Mouse (Mus musculus) embryonic stem cell, embryonic (primary cell): ENCODE measurements at regions not wholly inside any gene's neighbourhood (a gene's known extent, or its start where the extent isn't known, plus 50 kb on each side); places are given as distances from the start of the nearest gene placed in this dataset.

Source experiments
- CTCF ChIA-PET, 4 experiments: fragments of 300-600 bp in 2 of 4; fragments of 350-600 bp in 2 of 4; sonication (Branson Sonifier 250); formaldehyde crosslinking; loops; one replicate each; lab custom pipeline; 2022; ENCODE audit warnings: inconsistent platforms in 2 of 4; lab: Charles Lee
- POLR2A ChIA-PET, 4 experiments: fragments of 300-600 bp in 2 of 4; fragments of 350-600 bp in 2 of 4; sonication (Branson Sonifier 250); formaldehyde crosslinking; loops; one replicate each; lab custom pipeline; 2022; ENCODE audit warnings: antibody characterized with exemption in 4 of 4, inconsistent platforms in 1 of 4; lab: Charles Lee

GRCm38 (mm10) chr16:25042669-25043440, 243.8 kb upstream of the Tprg start:
- CTCF ChIA-PET = interaction anchor here in 2 of 4 experiments (0.5 to 1.3 kb wide), 3 partner anchors 16 to 25 kb away, joined by 3 to 9 read pairs (median 3); no protein-coding TSS in a partner anchor

DNA sequence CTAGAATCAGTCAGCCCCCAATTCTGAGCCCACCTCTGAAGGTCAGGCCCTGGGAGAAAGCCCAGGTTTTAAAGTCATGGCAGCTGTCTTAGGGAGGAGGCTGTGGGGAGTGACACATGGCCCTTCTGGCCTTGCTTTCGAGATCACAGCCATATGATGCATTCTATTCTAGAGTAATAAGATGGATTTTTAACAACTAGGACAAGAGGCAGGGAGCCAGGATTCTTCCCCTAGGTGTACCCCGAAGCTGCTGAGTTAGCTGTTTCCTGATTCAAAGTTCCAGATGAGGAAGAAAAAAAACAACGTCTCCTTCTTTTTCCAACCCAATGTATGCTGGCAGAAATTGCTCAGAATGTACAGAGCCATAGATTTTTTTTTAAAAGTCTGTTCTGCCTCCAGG, 242.0 kb upstream of the Tprg start:
- ChIA-PET POLR2A (interaction anchor here (3.4 to 9.8 kb wide), 4 partner anchors 14 to 16 kb away, joined by 22 to 296 read pairs (median 98); no protein-coding TSS in a partner anchor), CTCF (no interaction called here)

More at GRCm38 (mm10) chr16:25042669-25043440, 243.8 kb upstream of the Tprg start:
- POLR2A ChIA-PET = interaction anchor here (0.6 to 9.8 kb wide), 12 partner anchors 8 to 1054 kb away, joined by 3 to 296 read pairs (median 6); partner anchors contain the start of genes Bcl6 (in 1 of the 4) and Gm37419 (in 1 of the 4)

DNA sequence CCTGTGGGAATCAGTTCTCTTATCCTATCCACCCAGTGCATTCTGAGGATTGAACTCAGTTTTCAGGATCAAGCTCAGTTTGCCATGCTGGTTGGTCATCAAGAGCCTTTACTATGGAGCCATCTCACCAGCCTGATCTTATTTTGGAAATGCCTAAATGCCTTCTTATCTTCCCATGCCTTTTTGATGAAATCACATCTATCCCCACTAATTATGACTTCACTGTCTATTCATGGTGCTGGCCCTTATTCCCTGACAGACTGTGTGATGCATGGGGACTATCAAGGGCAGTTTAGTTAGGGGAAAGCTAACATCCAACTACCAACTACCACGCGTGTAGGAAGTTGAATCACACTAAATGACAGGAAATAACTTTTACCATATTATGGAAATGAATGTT, 238.9 kb upstream of the Tprg start:
- CTCF ChIA-PET = no interaction called here
- POLR2A ChIA-PET = interaction anchor here in 3 of 4 experiments (0.7 to 4.0 kb wide), 4 partner anchors 8 to 12 kb away, joined by 3 to 68 read pairs (median 48); no protein-coding TSS in a partner anchor

GRCm38 (mm10) chr16:25049928-25050510, 236.6 kb upstream of the Tprg start:
- CTCF ChIA-PET = interaction anchor here in 2 of 4 experiments (1.0 to 1.2 kb wide), 2 partner anchors 8 to 18 kb away, joined by 3 read pairs; no protein-coding TSS in a partner anchor

GRCm38 (mm10) chr16:25051044-25051443, 235.6 kb upstream of the Tprg start:
- POLR2A ChIA-PET = interaction anchor here (1.0 to 5.3 kb wide), 9 partner anchors 8 to 48 kb away, joined by 4 to 69 read pairs (median 40); no protein-coding TSS in a partner anchor
- CTCF ChIA-PET = no interaction called here

More at GRCm38 (mm10) chr16:25049928-25050510, 236.6 kb upstream of the Tprg start:
- POLR2A ChIA-PET = interaction anchor here (0.6 to 5.3 kb wide), 23 partner anchors 9 to 1097 kb away, joined by 3 to 69 read pairs (median 7); no protein-coding TSS in a partner anchor

DNA sequence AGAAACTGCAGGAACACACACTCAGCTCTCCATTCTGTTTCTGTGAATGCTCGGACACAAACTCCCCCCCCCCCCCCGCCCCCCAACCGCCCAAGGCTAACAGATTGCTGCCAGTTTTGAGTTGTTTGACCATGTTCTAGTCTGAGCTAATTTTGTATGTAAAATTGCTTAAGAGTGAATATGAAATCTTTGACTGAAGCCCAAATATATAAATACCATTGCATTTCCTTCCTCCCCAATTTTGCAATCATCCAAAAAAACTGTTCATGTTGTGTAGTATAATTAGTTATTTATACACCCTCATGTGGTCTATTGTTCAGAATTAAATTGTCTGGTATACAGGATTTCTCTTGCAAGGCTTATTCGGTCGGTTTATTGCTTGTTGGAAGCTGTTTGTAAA, 234.2 kb upstream of the Tprg start:
- CTCF ChIA-PET = no interaction called here
- POLR2A ChIA-PET = interaction anchor here in 2 of 4 experiments (0.7 to 5.3 kb wide), 5 partner anchors 9 to 1827 kb away, joined by 3 to 69 read pairs (median 4); no protein-coding TSS in a partner anchor

GRCm38 (mm10) chr16:25052917-25053343, 233.7 kb upstream of the Tprg start:
- ChIA-PET POLR2A (interaction anchor here in 2 of 4 experiments (0.7 to 5.3 kb wide), 3 partner anchors 14 to 1827 kb away, joined by 4 to 69 read pairs (median 55); no protein-coding TSS in a partner anchor), CTCF (no interaction called here)

- CTCF ChIA-PET = no interaction called here
These were observed 232.3 kb upstream of the Tprg start for GRCm38 (mm10) chr16:25054304-25054703.

DNA sequence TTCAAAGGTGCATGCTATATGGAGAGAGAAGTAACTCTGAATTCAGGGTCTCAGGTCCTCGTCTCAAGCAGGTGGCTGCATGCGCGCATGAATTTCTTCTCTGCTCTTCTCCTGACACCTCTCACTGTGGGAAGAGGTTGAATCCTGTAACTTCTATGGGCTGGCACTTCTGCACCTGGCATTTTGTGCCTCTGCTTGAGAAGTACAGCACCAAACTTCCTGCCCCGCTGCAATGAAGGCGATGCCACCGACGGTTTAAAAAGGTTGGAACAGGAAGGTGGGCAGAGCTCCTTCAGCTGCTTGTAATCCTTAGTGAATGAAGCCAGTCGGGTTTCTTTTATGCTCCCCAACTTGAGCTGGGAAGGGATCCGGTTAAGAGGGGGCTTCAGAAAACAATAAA, 231.2 kb upstream of the Tprg start:
- ChIA-PET POLR2A (interaction anchor here in 2 of 4 experiments (1.2 to 1.5 kb wide), 2 partner anchors 13 to 21 kb away, joined by 3 read pairs; no protein-coding TSS in a partner anchor), CTCF (no interaction called here)

More at GRCm38 (mm10) chr16:25054304-25054703, 232.3 kb upstream of the Tprg start:
- POLR2A ChIA-PET = interaction anchor here in 1 of 4 experiments (1.2 kb wide), 1 partner anchor 20 kb away, joined by 3 read pairs; no protein-coding TSS in a partner anchor

DNA sequence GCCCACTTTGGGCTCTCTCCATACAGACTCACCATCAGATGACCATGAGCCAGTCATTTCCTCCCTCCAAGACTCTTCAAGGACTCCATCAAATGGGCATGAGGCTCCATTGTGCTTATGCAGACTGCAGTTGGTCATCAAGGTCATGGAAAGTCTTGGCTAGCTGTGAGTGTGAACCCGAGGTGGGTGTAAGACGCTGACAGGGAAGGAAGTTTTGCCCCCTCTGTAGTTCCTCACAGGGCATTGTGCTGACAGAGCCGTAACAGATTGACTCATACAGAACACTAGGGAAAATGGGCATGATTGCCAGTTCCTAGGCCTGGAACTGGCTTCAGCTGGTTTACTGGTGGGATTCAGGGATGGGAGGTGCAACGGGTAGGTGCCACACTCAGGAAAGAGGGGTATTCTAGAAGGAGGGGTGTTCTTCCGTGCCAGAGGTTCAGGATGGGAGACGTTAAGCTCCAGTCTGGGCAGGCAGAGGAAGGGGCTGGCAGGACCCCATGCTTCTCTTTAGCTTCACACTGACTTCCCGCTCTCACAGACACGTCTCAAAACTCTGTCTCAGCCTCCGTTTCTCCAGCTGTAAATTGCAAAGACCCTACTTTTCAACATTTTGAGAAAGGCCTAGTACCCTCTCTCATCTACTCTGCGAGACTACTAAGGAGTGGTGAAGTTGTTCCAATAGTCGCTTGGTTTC, 228.4 kb upstream of the Tprg start:
- CTCF ChIA-PET = interaction anchor here in 3 of 4 experiments (0.7 to 2.2 kb wide), 9 partner anchors 10 to 1076 kb away, joined by 3 to 18 read pairs (median 5); no protein-coding TSS in a partner anchor
- POLR2A ChIA-PET = interaction anchor here (0.5 to 7.9 kb wide), 56 partner anchors 8 to 1951 kb away, joined by 3 to 296 read pairs (median 5); partner anchors contain the start of genes Bcl6 (in 3 of the 4), Gm37419 (in 3 of the 4) and Eif4a2 (in 1 of the 4)

DNA sequence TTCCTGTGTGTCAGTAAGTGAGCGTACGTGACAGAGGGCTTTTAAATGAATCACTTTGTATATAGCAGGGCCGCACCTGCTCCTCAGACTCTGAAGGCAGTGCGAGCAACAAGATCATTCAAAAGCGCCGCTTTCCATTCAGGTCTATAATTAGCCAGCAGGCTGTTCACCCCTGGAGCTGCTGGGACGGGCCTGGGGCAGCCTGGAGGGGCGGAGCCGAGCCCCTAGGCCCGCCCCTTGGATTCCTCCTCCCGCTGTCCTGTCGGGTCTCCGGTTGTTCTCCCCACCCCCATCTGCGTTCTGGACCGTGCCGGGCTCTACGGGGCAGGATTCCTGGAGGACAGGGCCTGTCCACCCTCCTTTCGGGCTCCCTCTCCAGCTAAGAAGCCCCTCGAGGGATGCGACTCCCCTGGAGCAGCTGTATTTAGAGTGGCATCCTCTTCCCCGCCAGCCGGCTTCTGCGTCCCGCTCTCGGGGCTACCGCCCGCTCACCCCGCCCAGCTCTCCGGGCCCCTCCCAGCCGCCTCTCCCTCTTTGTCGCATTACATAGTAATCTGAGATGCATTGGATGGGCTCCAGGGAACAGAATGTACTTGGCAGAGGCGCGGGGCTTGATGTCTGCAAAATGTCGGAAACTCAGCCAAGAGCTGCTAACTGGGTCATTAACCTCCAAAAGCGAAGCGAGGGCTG, 227.7 kb upstream of the Tprg start:
- ChIA-PET CTCF (interaction anchor here in 3 of 4 experiments (0.7 to 2.2 kb wide), 10 partner anchors 9 to 1077 kb away, joined by 3 to 18 read pairs (median 5); no protein-coding TSS in a partner anchor), POLR2A (interaction anchor here (0.5 to 7.9 kb wide), 84 partner anchors 9 to 1951 kb away, joined by 3 to 296 read pairs (median 4); partner anchors contain the start of genes Bcl6 (in 4 of the 4), Gm37419 (in 4 of the 4), Eif4a2 (in 1 of the 4) and Lpp (in 1 of the 4))

DNA sequence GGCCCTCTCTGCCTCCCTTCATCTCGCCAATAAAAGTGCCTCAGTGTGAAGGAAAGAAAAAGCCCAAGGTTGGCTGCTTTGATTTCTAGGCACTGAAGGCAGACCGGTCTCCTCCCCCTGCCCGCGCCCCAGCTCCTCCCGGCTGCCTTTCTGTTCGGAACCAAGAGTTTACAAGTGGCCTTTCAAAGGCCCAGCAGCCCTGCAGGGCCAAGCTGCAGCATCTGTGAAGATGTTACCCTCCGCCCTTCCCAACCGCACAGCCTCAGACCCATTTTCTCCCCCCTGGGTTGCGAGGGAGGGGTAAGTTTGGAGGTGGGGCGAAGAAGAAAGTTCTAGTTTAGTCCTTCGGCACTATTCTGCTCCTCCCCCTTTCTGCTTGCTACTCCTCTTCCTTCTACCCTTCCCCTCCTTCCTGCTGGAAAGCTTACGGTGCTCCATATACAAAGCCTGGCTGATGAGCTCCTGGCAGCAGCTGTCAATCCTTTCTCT, 227.1 kb upstream of the Tprg start:
- ChIA-PET CTCF (interaction anchor here in 3 of 4 experiments (1.1 to 2.2 kb wide), 8 partner anchors 8 to 1077 kb away, joined by 3 to 18 read pairs (median 6); no protein-coding TSS in a partner anchor), POLR2A (interaction anchor here (0.5 to 7.9 kb wide), 70 partner anchors 8 to 1952 kb away, joined by 3 to 296 read pairs (median 4); partner anchors contain the start of genes Bcl6 (in 4 of the 4), Gm37419 (in 4 of the 4), Eif4a2 (in 1 of the 4) and Lpp (in 1 of the 4))

- CTCF ChIA-PET = interaction anchor here in 2 of 4 experiments (1.6 to 8.0 kb wide), 4 partner anchors 7 to 1078 kb away, joined by 4 to 84 read pairs (median 10); no protein-coding TSS in a partner anchor
- POLR2A ChIA-PET = interaction anchor here (0.7 to 7.9 kb wide), 24 partner anchors 10 to 1080 kb away, joined by 3 to 296 read pairs (median 8); partner anchors contain the start of genes Bcl6 (in 3 of the 4) and Gm37419 (in 3 of the 4)
These were observed 226.4 kb upstream of the Tprg start for GRCm38 (mm10) chr16:25060266-25060665.

GRCm38 (mm10) chr16:25061631-25062030, 225.0 kb upstream of the Tprg start:
- ChIA-PET CTCF (interaction anchor here in 3 of 4 experiments (0.6 to 8.0 kb wide), 4 partner anchors 496 to 1079 kb away, joined by 5 to 84 read pairs (median 10); no protein-coding TSS in a partner anchor), POLR2A (interaction anchor here (0.6 to 7.9 kb wide), 13 partner anchors 12 to 1278 kb away, joined by 3 to 296 read pairs (median 14); partner anchors contain the start of genes Bcl6 (in 2 of the 4) and Gm37419 (in 2 of the 4))

DNA sequence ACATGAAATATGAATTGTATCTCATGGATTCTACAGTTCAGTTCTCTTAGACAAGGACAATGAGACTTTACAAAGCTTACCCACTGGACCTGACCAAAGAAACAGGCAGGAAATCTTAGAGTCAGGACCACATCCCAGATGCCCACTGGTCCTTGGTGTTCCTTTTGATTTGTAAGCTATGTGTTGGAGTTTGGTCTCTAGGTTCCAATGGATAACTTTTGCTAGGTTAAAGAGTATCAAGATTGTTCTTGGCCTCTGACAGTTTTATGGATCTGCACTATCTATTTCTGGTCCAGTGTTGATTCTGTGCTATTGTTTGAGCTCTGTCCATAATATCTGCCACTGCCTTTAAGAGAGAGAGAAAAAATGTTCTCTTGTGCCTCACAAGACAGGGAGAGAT, 222.6 kb upstream of the Tprg start:
- CTCF ChIA-PET = interaction anchor here (0.6 to 8.0 kb wide), 14 partner anchors 26 to 1100 kb away, joined by 3 to 84 read pairs (median 4); partner anchors contain the start of gene Bcl6 (in 1 of the 4)
- POLR2A ChIA-PET = interaction anchor here (0.6 to 7.9 kb wide), 15 partner anchors 15 to 1082 kb away, joined by 3 to 296 read pairs (median 5); no protein-coding TSS in a partner anchor

- ChIA-PET CTCF (interaction anchor here (0.6 to 8.0 kb wide), 14 partner anchors 26 to 1101 kb away, joined by 3 to 84 read pairs (median 4); partner anchors contain the start of gene Bcl6 (in 1 of the 4)), POLR2A (interaction anchor here (0.5 to 7.9 kb wide), 17 partner anchors 15 to 1082 kb away, joined by 3 to 296 read pairs (median 5); no protein-coding TSS in a partner anchor)
These were observed 222.1 kb upstream of the Tprg start for GRCm38 (mm10) chr16:25064538-25064937.
